Mouse (Mus musculus) liver, embryonic 14.5 days (tissue): ENCODE results near the gene Pdcd4. TPM values are rescaled to one million over a fixed set of nuclear protein-coding genes. Genes with fewer than 3 reads are reported as not detected.
A peak's percentile ranks its signal among the peaks of the same experiment; 100 is the strongest.

Source experiments
- ATAC-seq: fragments of 200-750 bp; cut with Nextera tagmentation; 2 replicates; pipeline ENCODE4 v1.8.0; 2017; ENCODE audit warnings: moderate number of reproducible peaks, mild to moderate bottlenecking, moderate library complexity; ENCODE audit not compliant: insufficient read depth
- DNase-seq, 3 experiments: peaks; one replicate each; pipeline ENCODE4 v3.0.0-alpha.2; 2012 to 2013; ENCODE audit warnings: low read depth in 3 of 3, low spot score in 3 of 3
- H3K27ac ChIP-seq: fragments of 300-500 bp; sonication (generic); 2 replicates; pipeline ENCODE4 v1.5.1; 2014; ENCODE audit warnings: moderate library complexity, mild to moderate bottlenecking, control low read depth, inconsistent platforms
- H3K27me3 ChIP-seq: fragments of 300-500 bp; sonication (generic); 2 replicates; pipeline ENCODE4 v1.6.1; 2014; ENCODE audit warnings: mild to moderate bottlenecking, low read length, moderate library complexity; ENCODE audit not compliant: control insufficient read depth, insufficient read depth
- H3K36me3 ChIP-seq: fragments of 300-500 bp; sonication (generic); replicated peaks from 2 replicates; pipeline ENCODE4 v1.6.1; 2014; ENCODE audit warnings: low read depth; ENCODE audit not compliant: control insufficient read depth, insufficient read depth
- H3K4me1 ChIP-seq, 2 experiments: fragments of 200-500 bp in 1 of 2; fragments of 300-500 bp in 1 of 2; sonication (generic) in 1 of 2; replicated peaks; 2 replicates each; pipeline ENCODE4 v1.6.1; 2012 to 2014; ENCODE audit warnings: antibody characterized with exemption in 1 of 2, inconsistent platforms in 1 of 2, low read length in 1 of 2; ENCODE audit not compliant: control insufficient read depth in 2 of 2, insufficient read depth in 2 of 2
- H3K4me2 ChIP-seq: fragments of 300-500 bp; sonication (generic); 2 replicates; pipeline ENCODE4 v1.6.1; 2014; ENCODE audit warnings: low read depth, mild to moderate bottlenecking, control low read depth, moderate library complexity
- H3K4me3 ChIP-seq, 2 experiments: fragments of 200-500 bp in 1 of 2; fragments of 300-500 bp in 1 of 2; sonication (generic) in 1 of 2; 2 replicates each; pipeline ENCODE4 v1.5.1; 2012 to 2014; ENCODE audit warnings: low read depth in 2 of 2, low read length in 2 of 2, mild to moderate bottlenecking in 2 of 2, control low read depth in 1 of 2, inconsistent platforms in 1 of 2, moderate library complexity in 1 of 2; ENCODE audit not compliant: insufficient read depth in 1 of 2
- H3K9ac ChIP-seq: fragments of 300-500 bp; sonication (generic); replicated peaks from 2 replicates; pipeline ENCODE4 v1.6.1; 2014; ENCODE audit warnings: mild to moderate bottlenecking, control low read depth, moderate library complexity
- H3K9me3 ChIP-seq: fragments of 300-500 bp; sonication (generic); 2 replicates; pipeline ENCODE4 v1.6.1; 2016; ENCODE audit warnings: low read length, mixed read lengths; ENCODE audit not compliant: control insufficient read depth
- CTCF ChIP-seq: IDR thresholded peaks from 2 replicates; pipeline ENCODE4 v1.5.1; 2016; ENCODE audit warnings: antibody characterized with exemption, low read depth, control low read depth
- EP300 ChIP-seq: IDR thresholded peaks from 2 replicates; pipeline ENCODE4 v1.6.1; 2016; ENCODE audit warnings: antibody characterized with exemption, low read depth
- WGBS: fragments of 180-500 bp; shearing (Covaris S2); extraction: QIAGEN DNeasy Blood & Tissue Kit; methylation state at CpG from one replicate; pipeline ENCODE4 v1.1.7; 2014; ENCODE audit not compliant: insufficient replicate concordance; 5-methylcytosine and 5-hydroxymethylcytosine counted together
- polyA plus RNA-seq, 2 experiments: library from polyadenylated mRNA; depleted of rRNA in 1 of 2; stranded (reverse) in 1 of 2; unstranded in 1 of 2; fragments of >200 nt; fragmentation: Nextera tagmentation in 1 of 2; extraction: Ambion mirVana in 1 of 2; gene quantifications; 2 replicates each; pipeline versions ENCODE4 v1.2.1 to v1.2.3; 2012 to 2014

Pdcd4 gene
- polyA plus RNA-seq, 2 experiments, result 6.6 to 16.2 TPM

- no peak for TF ChIP-seq CTCF
- TF ChIP-seq EP300, result peak; percentile 62; the same call in 1 of the 2 replicates
- Histone ChIP-seq H3K9me3 (no peaks in the 10 kb centered on the region), H3K36me3 (no peaks in the 10 kb centered on the region; the same call in 1 of the 2 replicates), H3K4me1 (peaks cover 17 to 24% of the 10 kb centered on the region in 2 experiments), H3K27ac (no peak overlapping the region; the same call in 1 of the 2 replicates), H3K4me2 (no peak overlapping the region), H3K27me3 (no peaks in the 10 kb centered on the region), H3K9ac (no peak overlapping the region), H3K4me3 (no peak overlapping the region)
- DNase-seq, result peak in 1 of 3 experiments; percentile 44
- ATAC-seq, result no peak
- WGBS, result 39% methylated on average over 4 of the region's 4 CpGs
Measured at GRCm38 (mm10) chr19:53939467-53939866, 47.4 kb downstream of the Pdcd4 start.

GRCm38 (mm10) chr19:53941139-53941538 lies 49.1 kb downstream of the Pdcd4 start:
- H3K27me3 ChIP-seq, result no peaks in the 10 kb centered on the region
- no peak overlapping the region; the same call in 1 of the 2 replicates for H3K4me2 ChIP-seq
- H3K27ac ChIP-seq, result peak overlapping the region; percentile 7; the same call in 1 of the 2 replicates
- H3K9me3 ChIP-seq, result no peaks in the 10 kb centered on the region
- TF ChIP-seq CTCF (no peak), EP300 (peak; percentile 60)
- no peak for ATAC-seq
- DNase-seq, result peak in 2 of 3 experiments; percentile 38 to 40
- H3K9ac ChIP-seq, result no peak overlapping the region
- 5% methylated on average over 4 of the region's 4 CpGs for WGBS
- H3K4me3 ChIP-seq, result no peak overlapping the region
- H3K4me1 ChIP-seq, result peaks cover 20 to 26% of the 10 kb centered on the region in 2 experiments
- H3K36me3 ChIP-seq, result no peaks in the 10 kb centered on the region; the same call in 1 of the 2 replicates

- Histone ChIP-seq H3K27ac (no peak overlapping the region), H3K27me3 (no peaks in the 10 kb centered on the region), H3K4me3 (no peak overlapping the region), H3K4me2 (peak overlapping the region; percentile 95), H3K36me3 (no peaks in the 10 kb centered on the region; the same call in 1 of the 2 replicates), H3K4me1 (peaks cover 22 to 26% of the 10 kb centered on the region in 2 experiments), H3K9ac (no peak overlapping the region), H3K9me3 (no peaks in the 10 kb centered on the region)
- TF ChIP-seq EP300 (no peak), CTCF (no peak)
- whole genome bisulfite sequencing, result 83% methylated on average over 2 of the region's 2 CpGs
- DNase-seq (no peak), ATAC-seq (no peak)
Measured at GRCm38 (mm10) chr19:53942342-53942741, 50.3 kb downstream of the Pdcd4 start.

GRCm38 (mm10) chr19:53943802-53944785 lies 52.1 kb downstream of the Pdcd4 start, which contains the start of the genes Shoc2 and Bbip1:
Shoc2 (plus strand) TSS chr19:53944306.
Bbip1 (minus strand) TSS chr19:53944627.
- H3K36me3 ChIP-seq, result no peaks in the 10 kb centered on the region; the same call in 1 of the 2 replicates
- H3K9ac ChIP-seq, result peak within 1 kb of the TSS; percentile 94
- peak within 1 kb of the TSS; percentile 95 for H3K4me2 ChIP-seq
- peak; percentile 45 for TF ChIP-seq CTCF
- peak; percentile 28; the same call in 1 of the 2 replicates for TF ChIP-seq EP300
- WGBS, result under 1% methylated on average over 60 of the region's 62 CpGs
- no peaks in the 10 kb centered on the region for H3K9me3 ChIP-seq
- peaks cover 26% of the 10 kb centered on the region in 2 experiments for H3K4me1 ChIP-seq
- DNase-seq, result peak; percentile 98 to 99 (median 99)
- H3K4me3 ChIP-seq, result peak within 1 kb of the TSS; percentile 82 to 94
- ATAC-seq, result peak; percentile 86
- no peaks in the 10 kb centered on the region for H3K27me3 ChIP-seq
- H3K27ac ChIP-seq, result peak within 1 kb of the TSS; percentile 97

- H3K9me3 ChIP-seq, result no peaks in the 10 kb centered on the region
- H3K9ac ChIP-seq, result peak overlapping the region; percentile 93
- no peak for TF ChIP-seq EP300
- TF ChIP-seq CTCF, result no peak
- peak overlapping the region; percentile 64 for H3K27ac ChIP-seq
- ATAC-seq, result peak; percentile 32
- H3K4me1 ChIP-seq, result peaks cover 21 to 22% of the 10 kb centered on the region in 2 experiments
- H3K4me2 ChIP-seq, result peak overlapping the region; percentile 83
- H3K27me3 ChIP-seq, result no peaks in the 10 kb centered on the region
- under 1% methylated on average over 31 of the region's 47 CpGs for WGBS
- no peaks in the 10 kb centered on the region; the same call in 1 of the 2 replicates for H3K36me3 ChIP-seq
- no peak for DNase-seq
- H3K4me3 ChIP-seq, result peak overlapping the region; percentile 82 to 88
Measured at GRCm38 (mm10) chr19:53944786-53945169, 52.7 kb downstream of the Pdcd4 start.
